Mouse (Mus musculus) cerebellum, adult 2 months (tissue): ENCODE measurements around the gene Med24.

Experiments used
- CTCF ChIP-seq: fragments of 200-500 bp; IDR thresholded peaks from 2 replicates; pipeline ENCODE4 v1.5.1; 2011; ENCODE audit warnings: low read depth, mild to moderate bottlenecking, control low read depth, low read length, moderate library complexity, borderline replicate concordance; ENCODE audit not compliant: insufficient read depth
- POLR2A ChIP-seq: fragments of 200-500 bp; IDR thresholded peaks from 2 replicates; pipeline ENCODE4 v1.6.1; 2011; ENCODE audit warnings: low read length, control low read depth, borderline replicate concordance; ENCODE audit not compliant: insufficient read depth

DNA sequence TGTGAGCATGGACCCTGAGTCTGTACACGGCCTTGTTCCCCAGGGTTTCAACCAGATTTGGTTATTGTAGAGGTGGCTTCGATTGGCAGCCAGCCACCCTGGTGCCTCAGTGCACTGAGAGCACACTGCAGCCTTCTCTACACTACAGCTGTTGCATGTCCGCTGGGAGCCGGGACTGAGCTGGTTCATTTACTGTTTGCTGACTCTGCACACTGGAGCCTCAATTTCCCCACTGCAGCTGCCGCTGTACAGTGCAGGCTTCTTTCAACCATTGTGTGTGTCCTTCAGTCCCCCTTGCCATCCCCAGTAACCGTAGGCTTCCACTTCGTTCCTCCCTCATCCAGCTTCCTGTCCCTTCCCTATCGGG is 10.8 kb upstream of the Med24 start:
- no peak for TF ChIP-seq POLR2A
- TF ChIP-seq CTCF, result no peak
